Mouse (Mus musculus) gastrocnemius, postnatal 25 days (tissue): Measurements from ENCODE around the gene Kcnq5. TPM values are rescaled to one million over a fixed set of nuclear protein-coding genes. Genes with fewer than 3 reads are reported as not detected.
"Not testable (repeated sequence)": the region's sequence is repeated elsewhere in the genome, so short reads cannot be mapped to it uniquely, and the experiment has no call there.

Experiments used
- DNase-seq: peaks from one replicate; pipeline ENCODE4 v3.0.0; 2022
- total RNA-seq, 2 experiments: library from RNA; stranded (reverse); gene quantifications; 1 replicate in 1 of 2; 2 replicates in 1 of 2; pipeline ENCODE4 v1.2.3; 2021

Kcnq5 gene
- total RNA-seq, 2 experiments from 2014 or later: 8.1 to 12.2 TPM

- DNase-seq: peak; percentile 69
Observed at GRCm38 (mm10) chr1:21486266-21486665, 475.5 kb downstream of the Kcnq5 start.

GRCm38 (mm10) chr1:21469311-21469710, 492.4 kb downstream of the Kcnq5 start:
- DNase-seq: no peak

GRCm38 (mm10) chr1:21466431-21466830, 495.3 kb downstream of the Kcnq5 start:
- no peak for DNase-seq

GRCm38 (mm10) chr1:21460941-21461689, 500.6 kb downstream of the Kcnq5 start:
- DNase-seq: peak; percentile 32

GRCm38 (mm10) chr1:21458581-21458980, 503.2 kb downstream of the Kcnq5 start:
- DNase-seq: no peak

- peak; percentile 68 for DNase-seq
Observed at GRCm38 (mm10) chr1:21455971-21456370, 505.8 kb downstream of the Kcnq5 start.

GRCm38 (mm10) chr1:21448227-21448626, 513.5 kb downstream of the Kcnq5 start:
- DNase-seq: peak; percentile 64

GRCm38 (mm10) chr1:21436753-21437152, 525.0 kb downstream of the Kcnq5 start:
- no peak for DNase-seq

GRCm38 (mm10) chr1:21434853-21435252, 526.9 kb downstream of the Kcnq5 start:
- no peak for DNase-seq

GRCm38 (mm10) chr1:21431666-21432065, 530.1 kb downstream of the Kcnq5 start:
- DNase-seq: no peak

- DNase-seq: peak; percentile 13
Observed at GRCm38 (mm10) chr1:21428079-21428478, 533.7 kb downstream of the Kcnq5 start.

GRCm38 (mm10) chr1:21425654-21426053, 536.1 kb downstream of the Kcnq5 start:
- no peak for DNase-seq

- no peak for DNase-seq
Observed at GRCm38 (mm10) chr1:21419370-21419769, 542.4 kb downstream of the Kcnq5 start.

GRCm38 (mm10) chr1:21412197-21412555, 549.6 kb downstream of the Kcnq5 start:
- DNase-seq: no peak

GRCm38 (mm10) chr1:21411331-21412196, 550.2 kb downstream of the Kcnq5 start:
- DNase-seq: peak; percentile 14

- no peak for DNase-seq
Observed at GRCm38 (mm10) chr1:21407266-21407665, 554.5 kb downstream of the Kcnq5 start.

- no peak for DNase-seq
Observed at GRCm38 (mm10) chr1:21402804-21403203, 558.9 kb downstream of the Kcnq5 start.

- no peak for DNase-seq
Observed at GRCm38 (mm10) chr1:21391138-21391671, 570.5 kb downstream of the Kcnq5 start.

- no peak for DNase-seq
Observed at GRCm38 (mm10) chr1:21383256-21383655, 578.5 kb downstream of the Kcnq5 start, which contains the start of gene Khdc1b. Khdc1b (plus strand) TSS chr1:21383556.

GRCm38 (mm10) chr1:21368031-21368430, 593.7 kb downstream of the Kcnq5 start, which contains the start of gene Khdc1c:
Khdc1c (plus strand) TSS chr1:21368331.
- DNase-seq: not testable (repeated sequence)

GRCm38 (mm10) chr1:21349341-21349740, 612.4 kb downstream of the Kcnq5 start, which contains the start of gene Khdc1a:
Khdc1a (plus strand) TSS chr1:21349641.
- DNase-seq: no peak
